Mouse (Mus musculus): ENCODE data around the gene Ilkap. TPM values are rescaled to one million over a fixed set of nuclear protein-coding genes. Genes with fewer than 3 reads are reported as not detected.

Ilkap gene
- polyA plus RNA-seq, 1 experiment from 2014 or later: 147 TPM

DNA sequence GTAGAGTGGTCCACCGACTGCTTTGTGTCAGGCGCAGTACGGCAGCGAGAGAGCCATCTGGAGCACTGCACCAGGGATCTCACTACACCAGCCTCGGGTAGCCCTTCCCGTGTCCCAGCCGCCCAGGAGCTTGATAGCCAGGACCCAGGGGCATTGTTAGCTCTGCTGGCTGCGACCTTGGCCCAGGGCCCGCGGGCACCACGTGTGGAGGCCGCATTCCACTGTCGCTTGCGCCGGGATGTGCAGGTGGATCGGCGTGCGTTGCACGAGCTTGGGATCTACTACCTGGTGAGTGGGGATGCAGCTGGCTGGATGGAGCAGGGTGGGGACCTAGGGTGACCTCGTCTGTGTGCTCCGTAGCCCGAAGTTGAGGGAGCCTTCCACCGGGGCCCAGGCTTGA lies 28.6 kb downstream of the Ilkap start:
- H3K9ac ChIP-seq: no peak overlapping the region

DNA sequence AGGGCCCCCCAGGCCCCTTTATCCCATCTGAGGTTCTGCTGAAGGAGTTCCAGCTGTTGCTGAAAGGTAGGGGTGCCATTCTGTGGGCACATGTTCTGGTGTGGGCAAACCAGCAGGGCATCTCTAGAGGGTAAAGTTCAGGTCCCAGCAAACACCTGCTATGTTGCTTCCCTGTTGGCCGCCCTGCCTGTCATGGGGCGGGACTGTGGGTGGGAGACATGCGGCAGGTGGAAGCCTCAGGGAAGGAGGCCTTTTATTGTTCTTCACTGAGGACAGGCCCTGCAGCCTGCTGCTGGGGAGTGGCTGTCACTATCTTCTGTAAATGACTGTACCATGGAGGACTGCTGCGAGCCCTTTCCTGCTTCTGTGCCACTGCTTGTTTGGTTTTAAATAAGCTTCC lies 29.2 kb downstream of the Ilkap start:
- Histone ChIP-seq H3K4me1 (replicated peaks) (peaks cover 8% of the 10 kb centered on the region), H3K27me3 (peaks cover 15% of the 10 kb centered on the region), H3K27ac (replicated peaks) (no peak overlapping the region), H3K4me3 (no peak overlapping the region), H3K4me2 (no peak overlapping the region), H3K9me3 (no peaks in the 10 kb centered on the region), H3K9ac (no peak overlapping the region), H3K36me3 (peaks cover 30% of the 10 kb centered on the region)
- ATAC-seq (ENCODE audit: low FRiP score, low read depth): no peak
- 74% methylated on average over 4 of the region's 4 CpGs for WGBS

More for the DNA sequence above, 28.6 kb downstream of the Ilkap start:
- Histone ChIP-seq H3K4me2 (no peak overlapping the region), H3K27me3 (peaks cover 15% of the 10 kb centered on the region), H3K9me3 (no peaks in the 10 kb centered on the region), H3K4me3 (no peak overlapping the region), H3K27ac (replicated peaks) (no peak overlapping the region), H3K36me3 (peaks cover 35% of the 10 kb centered on the region), H3K4me1 (replicated peaks) (peaks cover 8% of the 10 kb centered on the region)
- ATAC-seq (ENCODE audit: low FRiP score, low read depth): no peak
- 84% methylated on average over 23 of the region's 23 CpGs for WGBS

DNA sequence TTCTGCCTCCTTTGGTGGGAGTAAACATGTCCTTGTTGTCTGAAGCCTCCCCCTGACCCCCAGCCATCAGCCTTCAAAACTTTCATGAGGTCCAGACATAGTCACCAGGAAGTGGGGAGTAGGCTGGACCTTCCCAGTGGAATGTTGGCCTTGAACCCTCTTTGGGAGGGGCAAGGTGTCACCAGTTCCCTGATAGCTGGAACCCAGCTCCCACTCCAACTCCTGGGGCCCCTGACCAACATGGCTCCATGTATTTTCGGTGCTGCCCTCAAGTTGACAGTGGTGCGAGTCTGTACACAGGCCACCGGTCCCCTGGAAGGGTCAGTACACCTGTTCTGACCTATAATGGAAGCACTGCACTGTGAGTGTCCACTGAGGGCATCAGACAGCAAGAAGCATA lies 31.3 kb downstream of the Ilkap start:
- Histone ChIP-seq H3K27ac (replicated peaks) (no peak overlapping the region), H3K27me3 (peaks cover 15% of the 10 kb centered on the region)
- no peak for ATAC-seq (ENCODE audit: low FRiP score, low read depth)

DNA sequence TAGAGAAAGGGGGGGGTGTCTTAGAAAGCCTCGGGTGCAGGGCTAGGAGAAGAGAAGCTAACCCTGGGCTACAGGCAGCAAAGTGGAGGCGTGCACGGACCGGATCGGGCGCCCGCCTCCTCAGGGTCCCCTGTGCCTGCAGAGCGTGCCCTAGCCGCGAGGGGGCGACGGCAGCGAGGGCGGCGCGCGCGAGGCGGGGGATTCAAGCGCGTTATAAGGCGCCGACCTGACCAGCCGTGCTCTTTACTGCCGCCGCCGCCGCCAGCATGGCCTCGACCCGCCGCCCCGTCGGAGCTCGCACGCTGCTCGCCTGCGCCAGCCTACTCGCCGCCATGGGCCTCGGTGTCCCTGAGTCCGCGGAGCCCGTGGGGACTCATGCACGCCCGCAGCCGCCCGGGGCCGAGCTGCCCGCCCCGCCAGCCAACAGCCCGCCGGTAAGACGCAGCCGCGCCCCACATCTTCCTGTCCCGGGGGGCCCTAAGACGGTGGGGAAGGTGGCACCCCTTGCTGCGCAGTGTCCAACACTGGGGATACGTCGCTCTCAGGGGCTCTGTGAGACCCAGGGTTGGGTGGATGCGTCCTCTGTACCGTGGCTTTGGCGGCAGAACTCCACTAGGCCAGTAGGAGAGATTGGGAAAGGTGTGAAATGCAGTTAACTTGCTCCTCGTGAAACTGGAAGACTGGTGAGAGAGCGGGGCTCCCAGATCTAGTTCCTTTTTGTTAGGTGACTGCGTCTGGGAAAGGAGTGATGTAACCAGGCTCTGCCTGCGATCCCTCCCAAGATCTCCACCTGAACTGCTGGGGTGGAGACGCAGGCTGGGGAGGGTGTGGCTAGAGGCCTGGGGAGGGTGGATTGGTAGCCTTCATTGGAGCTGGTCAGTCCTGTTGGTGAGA lies 32.2 kb downstream of the Ilkap start, which contains the start of gene Erfe:
TSS of gene Erfe (plus strand) at position 216 of the 894 bp plus-strand sequence.
- H3K4me3 ChIP-seq: peak within 1 kb of the TSS; percentile 37
- H3K9ac ChIP-seq: peak within 1 kb of the TSS; percentile 35; the same call in 1 of the 2 replicates
- peaks cover 8% of the 10 kb centered on the region for H3K4me1 ChIP-seq (replicated peaks)
- peak; percentile 25; the same call in 1 of the 2 replicates for ATAC-seq (ENCODE audit: low FRiP score, low read depth)
- H3K27me3 ChIP-seq: peaks cover 15% of the 10 kb centered on the region
- peak within 1 kb of the TSS; percentile 80 for H3K4me2 ChIP-seq
- no peak within 1 kb of the TSS for H3K27ac ChIP-seq (replicated peaks)
- under 1% methylated on average over 61 of the region's 68 CpGs for WGBS
- no peaks in the 10 kb centered on the region for H3K9me3 ChIP-seq
- peaks cover 3% of the 10 kb centered on the region; the same call in 1 of the 2 replicates for H3K36me3 ChIP-seq

More for the DNA sequence above, 31.3 kb downstream of the Ilkap start:
- Histone ChIP-seq H3K4me1 (replicated peaks) (peaks cover 8% of the 10 kb centered on the region), H3K36me3 (peaks cover 11% of the 10 kb centered on the region), H3K9ac (no peak overlapping the region), H3K4me2 (no peak overlapping the region), H3K9me3 (no peaks in the 10 kb centered on the region), H3K4me3 (no peak overlapping the region)
- WGBS: 99% methylated on average over 3 of the region's 3 CpGs

DNA sequence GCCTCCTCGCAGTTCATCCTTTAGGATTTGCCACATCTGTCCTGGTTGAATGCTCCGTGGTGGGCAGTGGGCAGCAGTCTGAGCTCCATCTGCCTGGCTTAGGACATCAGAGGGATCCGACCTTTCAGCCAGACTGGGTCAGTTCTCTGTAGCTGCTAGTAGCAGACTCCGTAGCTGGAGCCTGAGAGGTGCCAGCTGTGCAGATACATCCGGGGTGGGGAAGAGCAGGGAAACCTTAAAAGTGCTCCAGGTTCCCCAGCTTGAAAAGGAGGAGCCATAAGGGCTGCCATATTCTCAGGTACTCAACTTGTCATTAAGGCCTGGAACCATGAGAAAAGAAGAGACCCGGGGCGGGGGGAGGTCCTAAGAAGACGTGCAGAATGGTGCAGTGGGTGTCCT lies 32.8 kb downstream of the Ilkap start:
- Histone ChIP-seq H3K36me3 (no peaks in the 10 kb centered on the region; the same call in 1 of the 2 replicates), H3K27ac (replicated peaks) (no peak overlapping the region), H3K4me2 (peak overlapping the region; percentile 80), H3K27me3 (peaks cover 15% of the 10 kb centered on the region), H3K4me1 (replicated peaks) (peaks cover 8% of the 10 kb centered on the region), H3K9ac (no peak overlapping the region), H3K4me3 (peak overlapping the region; percentile 37), H3K9me3 (no peaks in the 10 kb centered on the region)
- 29% methylated on average over 8 of the region's 8 CpGs for WGBS
- no peak for ATAC-seq (ENCODE audit: low FRiP score, low read depth)

DNA sequence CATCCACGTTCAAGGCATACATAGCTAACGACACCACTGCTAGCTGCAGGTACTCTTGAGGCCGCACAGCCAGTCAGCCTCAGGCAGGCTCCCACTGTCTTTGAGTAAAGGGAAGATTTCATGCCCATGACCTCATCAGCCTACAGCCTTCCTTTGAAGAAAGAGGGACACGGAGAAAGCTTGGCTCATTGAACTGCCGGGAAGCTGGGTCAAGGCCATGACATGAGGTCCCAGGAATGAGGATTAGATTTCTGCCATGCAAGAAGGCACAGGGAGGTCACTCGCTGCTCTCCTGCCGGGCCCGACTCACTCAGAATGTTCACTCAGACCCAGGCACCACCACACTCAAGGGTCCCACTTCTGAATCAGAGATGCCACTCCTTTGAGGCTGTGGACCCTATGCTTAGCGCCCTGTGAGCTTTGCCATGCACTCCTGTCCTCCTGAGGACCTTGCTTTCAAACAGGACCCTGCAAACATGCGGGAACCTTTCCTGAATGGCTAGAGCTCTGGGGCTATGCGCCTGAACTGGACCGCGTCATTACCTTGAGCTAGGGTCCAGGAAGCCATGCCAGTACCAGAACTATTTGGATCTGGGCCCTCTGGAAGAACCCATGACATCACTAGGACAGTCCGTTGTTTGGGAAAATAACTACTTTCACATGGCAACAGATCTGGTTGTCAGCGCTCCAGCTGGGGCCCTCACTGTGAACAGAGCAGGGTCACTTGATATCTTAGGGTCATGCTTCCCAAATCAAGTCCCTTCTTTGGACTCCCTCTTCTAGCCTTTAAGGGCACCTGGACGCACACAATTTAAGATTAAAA lies 33.6 kb downstream of the Ilkap start:
- H3K4me3 ChIP-seq: no peak overlapping the region
- no peak overlapping the region for H3K4me2 ChIP-seq
- H3K4me1 ChIP-seq (replicated peaks): peaks cover 8% of the 10 kb centered on the region
- peaks cover 15% of the 10 kb centered on the region for H3K27me3 ChIP-seq
- H3K9me3 ChIP-seq: no peaks in the 10 kb centered on the region
- H3K9ac ChIP-seq: no peak overlapping the region
- 92% methylated on average over 16 of the region's 16 CpGs for WGBS
- no peak for ATAC-seq (ENCODE audit: low FRiP score, low read depth)
- H3K36me3 ChIP-seq: no peaks in the 10 kb centered on the region; the same call in 1 of the 2 replicates
- no peak overlapping the region for H3K27ac ChIP-seq (replicated peaks)

DNA sequence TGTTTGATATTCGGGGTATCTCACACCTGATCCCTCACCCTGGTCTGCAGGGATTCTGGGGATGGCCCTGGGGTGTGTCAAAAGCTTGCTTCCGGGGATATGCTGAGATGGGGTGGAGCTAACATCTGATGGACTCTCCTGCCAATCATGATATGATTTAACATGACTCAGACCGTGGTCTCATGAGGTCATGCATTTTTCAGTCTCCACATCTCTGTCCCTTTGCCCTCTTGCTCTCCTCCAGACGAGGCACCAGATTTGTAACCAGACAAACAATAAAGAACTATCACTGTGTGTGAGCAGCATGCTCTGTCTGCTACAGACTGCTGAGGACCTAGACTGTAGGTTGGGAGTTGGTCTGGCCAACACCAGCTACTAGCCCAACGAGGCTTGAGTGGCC lies 36.5 kb downstream of the Ilkap start:
- no peaks in the 10 kb centered on the region for H3K9me3 ChIP-seq
- WGBS: 79% methylated on average over 5 of the region's 5 CpGs

DNA sequence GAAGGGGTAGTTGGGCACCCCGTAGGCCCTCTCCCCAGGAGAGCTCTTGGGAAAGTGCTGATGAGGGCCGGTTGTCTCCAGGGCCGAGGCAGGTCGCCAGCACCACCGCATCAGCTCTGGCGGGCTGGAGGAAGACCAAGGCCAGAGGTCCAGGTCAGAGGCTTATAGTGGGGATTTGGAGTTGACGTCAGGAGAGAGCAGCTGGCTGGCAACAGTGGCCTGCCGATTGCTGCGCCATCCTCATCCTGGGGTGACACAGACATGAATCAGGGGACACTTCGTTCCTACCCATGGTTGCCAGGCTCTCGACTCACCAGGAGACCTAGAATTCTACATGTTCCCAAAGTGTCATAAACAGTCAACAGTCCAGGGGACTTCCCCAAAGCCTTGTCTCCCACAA lies 42.5 kb downstream of the Ilkap start:
- Histone ChIP-seq H3K27me3 (no peaks in the 10 kb centered on the region), H3K9ac (no peak overlapping the region), H3K36me3 (no peaks in the 10 kb centered on the region), H3K9me3 (no peaks in the 10 kb centered on the region), H3K4me1 (replicated peaks) (no peaks in the 10 kb centered on the region), H3K4me3 (no peak overlapping the region), H3K27ac (replicated peaks) (no peak overlapping the region), H3K4me2 (no peak overlapping the region)
- 87% methylated on average over 11 of the region's 11 CpGs for WGBS
- no peak for ATAC-seq (ENCODE audit: low FRiP score, low read depth)

More for the DNA sequence above, 36.5 kb downstream of the Ilkap start:
- no peak overlapping the region for H3K27ac ChIP-seq (replicated peaks)
- H3K4me3 ChIP-seq: no peak overlapping the region
- H3K4me1 ChIP-seq (replicated peaks): peaks cover 8% of the 10 kb centered on the region
- H3K27me3 ChIP-seq: peaks cover 11% of the 10 kb centered on the region
- H3K36me3 ChIP-seq: no peaks in the 10 kb centered on the region
- H3K9ac ChIP-seq: no peak overlapping the region
- no peak for ATAC-seq (ENCODE audit: low FRiP score, low read depth)
- no peak overlapping the region for H3K4me2 ChIP-seq

DNA sequence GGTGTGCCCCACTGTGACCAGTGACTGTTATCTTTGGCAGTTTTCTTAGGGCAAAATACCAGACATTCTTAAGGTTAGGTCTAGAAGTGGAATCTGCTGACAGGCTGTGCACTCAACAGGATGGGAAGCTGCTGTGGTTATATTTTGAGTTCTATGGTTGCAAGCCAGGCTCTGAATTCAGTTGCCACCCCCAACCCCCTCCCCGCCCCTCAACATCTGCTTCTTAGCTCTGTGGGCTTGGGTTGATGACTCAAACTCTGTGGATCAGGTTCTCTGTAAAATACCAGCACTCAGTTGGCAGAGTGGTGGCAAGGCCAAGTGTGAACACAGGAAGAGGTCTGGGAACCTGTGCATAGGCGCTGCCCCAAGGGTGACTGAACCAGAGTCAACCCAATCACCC lies 46.3 kb downstream of the Ilkap start:
- H3K9ac ChIP-seq: no peak overlapping the region
- no peak for ATAC-seq (ENCODE audit: low FRiP score, low read depth)
- H3K4me1 ChIP-seq (replicated peaks): no peaks in the 10 kb centered on the region
- no peaks in the 10 kb centered on the region for H3K27me3 ChIP-seq
- H3K4me3 ChIP-seq: no peak overlapping the region
- no peak overlapping the region for H3K4me2 ChIP-seq
- H3K36me3 ChIP-seq: no peaks in the 10 kb centered on the region
- 93% methylated on average over 2 of the region's 2 CpGs for WGBS
- H3K9me3 ChIP-seq: no peaks in the 10 kb centered on the region
- H3K27ac ChIP-seq (replicated peaks): no peak overlapping the region

DNA sequence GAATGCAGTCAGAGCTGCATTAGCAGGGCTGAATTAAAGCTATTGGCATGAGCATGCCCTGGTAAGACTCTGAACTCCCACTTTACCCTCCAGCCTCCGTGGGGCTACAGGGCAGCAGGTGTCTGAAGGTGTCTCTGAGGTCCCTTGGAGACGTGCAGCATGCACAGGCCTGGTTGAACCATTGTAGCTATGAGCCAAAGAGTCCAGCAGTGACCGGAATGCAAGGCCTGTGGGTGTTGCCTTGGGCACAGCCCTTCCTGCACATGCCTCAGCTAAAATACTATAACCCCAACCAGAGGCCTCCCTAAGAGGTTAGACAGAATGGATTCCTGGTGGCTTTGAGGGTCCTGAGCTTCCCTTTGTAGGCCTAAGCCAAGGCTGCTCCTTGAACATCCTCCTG lies 47.4 kb downstream of the Ilkap start:
- no peak for ATAC-seq (ENCODE audit: low FRiP score, low read depth)
- H3K4me2 ChIP-seq: no peak overlapping the region
- no peaks in the 10 kb centered on the region for H3K9me3 ChIP-seq
- no peak overlapping the region for H3K9ac ChIP-seq
- peaks cover 5% of the 10 kb centered on the region for H3K27me3 ChIP-seq
- no peaks in the 10 kb centered on the region for H3K4me1 ChIP-seq (replicated peaks)
- no peaks in the 10 kb centered on the region for H3K36me3 ChIP-seq
- WGBS: 79% methylated on average over 3 of the region's 3 CpGs
- no peak overlapping the region for H3K27ac ChIP-seq (replicated peaks)
- H3K4me3 ChIP-seq: no peak overlapping the region

DNA sequence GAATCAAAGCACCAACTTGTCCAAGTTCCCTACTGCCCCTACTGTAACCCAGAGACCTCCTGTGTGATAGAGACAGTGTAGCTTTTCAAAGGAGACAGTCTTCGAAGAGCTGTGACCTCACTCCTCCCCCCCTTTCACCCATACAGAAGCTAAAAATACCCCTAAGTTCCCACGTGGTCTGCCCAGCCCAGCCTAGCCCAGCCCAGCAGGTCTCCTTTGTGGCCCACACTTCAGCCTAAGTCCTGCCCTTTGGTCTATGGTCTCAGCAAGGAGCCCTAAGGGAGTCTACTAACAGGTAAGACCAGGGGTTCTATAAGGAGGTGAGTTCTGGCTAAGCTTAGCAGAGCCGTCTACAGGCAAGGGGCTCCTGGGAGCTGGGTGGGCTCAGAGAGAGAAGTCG lies 47.8 kb downstream of the Ilkap start, which contains the start of gene Klhl30:
TSS of gene Klhl30 (plus strand) at position 176 of the 400 bp plus-strand sequence.
- Histone ChIP-seq H3K9me3 (no peaks in the 10 kb centered on the region), H3K4me3 (no peak within 1 kb of the TSS), H3K27ac (replicated peaks) (no peak within 1 kb of the TSS), H3K27me3 (peaks cover 9% of the 10 kb centered on the region), H3K36me3 (no peaks in the 10 kb centered on the region), H3K9ac (no peak within 1 kb of the TSS), H3K4me2 (no peak within 1 kb of the TSS), H3K4me1 (replicated peaks) (no peaks in the 10 kb centered on the region)
- 63% methylated on average over 4 of the region's 4 CpGs for WGBS
- ATAC-seq (ENCODE audit: low FRiP score, low read depth): no peak

DNA sequence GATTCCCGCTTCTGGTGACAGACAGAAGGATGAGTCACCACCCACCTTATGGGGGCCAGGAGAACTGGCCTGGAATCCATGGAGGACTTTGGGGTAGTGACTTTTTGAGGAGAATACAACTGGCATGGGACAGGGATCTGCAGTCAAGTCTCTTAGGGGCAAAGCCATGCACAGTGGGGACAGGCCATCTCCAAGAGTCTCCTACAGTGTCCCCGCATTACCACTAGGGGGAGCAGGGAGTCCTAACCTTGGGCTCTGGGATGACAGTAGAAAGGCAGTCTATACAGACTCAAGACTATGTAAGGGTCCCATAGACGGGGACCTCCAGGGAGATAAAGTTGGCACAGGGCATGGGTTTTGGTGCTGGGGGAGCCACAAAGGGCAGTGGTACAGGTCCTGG lies 51.7 kb downstream of the Ilkap start:
- Histone ChIP-seq H3K4me2 (no peak overlapping the region), H3K4me3 (no peak overlapping the region), H3K9ac (no peak overlapping the region), H3K36me3 (no peaks in the 10 kb centered on the region), H3K27me3 (peaks cover 40% of the 10 kb centered on the region), H3K9me3 (no peaks in the 10 kb centered on the region), H3K4me1 (replicated peaks) (peaks cover 13% of the 10 kb centered on the region), H3K27ac (replicated peaks) (no peak overlapping the region)
- WGBS: 32% methylated on average over 3 of the region's 3 CpGs
- ATAC-seq (ENCODE audit: low FRiP score, low read depth): peak; percentile 65; the same call in 1 of the 2 replicates

All from hindbrain, embryonic 15.5 days (tissue).